Mouse (Mus musculus): ENCODE data around the gene Chpt1.
"Not testable (repeated sequence)": the region's sequence is repeated elsewhere in the genome, so short reads cannot be mapped to it uniquely, and the experiment has no call there.

Chpt1 gene

DNA sequence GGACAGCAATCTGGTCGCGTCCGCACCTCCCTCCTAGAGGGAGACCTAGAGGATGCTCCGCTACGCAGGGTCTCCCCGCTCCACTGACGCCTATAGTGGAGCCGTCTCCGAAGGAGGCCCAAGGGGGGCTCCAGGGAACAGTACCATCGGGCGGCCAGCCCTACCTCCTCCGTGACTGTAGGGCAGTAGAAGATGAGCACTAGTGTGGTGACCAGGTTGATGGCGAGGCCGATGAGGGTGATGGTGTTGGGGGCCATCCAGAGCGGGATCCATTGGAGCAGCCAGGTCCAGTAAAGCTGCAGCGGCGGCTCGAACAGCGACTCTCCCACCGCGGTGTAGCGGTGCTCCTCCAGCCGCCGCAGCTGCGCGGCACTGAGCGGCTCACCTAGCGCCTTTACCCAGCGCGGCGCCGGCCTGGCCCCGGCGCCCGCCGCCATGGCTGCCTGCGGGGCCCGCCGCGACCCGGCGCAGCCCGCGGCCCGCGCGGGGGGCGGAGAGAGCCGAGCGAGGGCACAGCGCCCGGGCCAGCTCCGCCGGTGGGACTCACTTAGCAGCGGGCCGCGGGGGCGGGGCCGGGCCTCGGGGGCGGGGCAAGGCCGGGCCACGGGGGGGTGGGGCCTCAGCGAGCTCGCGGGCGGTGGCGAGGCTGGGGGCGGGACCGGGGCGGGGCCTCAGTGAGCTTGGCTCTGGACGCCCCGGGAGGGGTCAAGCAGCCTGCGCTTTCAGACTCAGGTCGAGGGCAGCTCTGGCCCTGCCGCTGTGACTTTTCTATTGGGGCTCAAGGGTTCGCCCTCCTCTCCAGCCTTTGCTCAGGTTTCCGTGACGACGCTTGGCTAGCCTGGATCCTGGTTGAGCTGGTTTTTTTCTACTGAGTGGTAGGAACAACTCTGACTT is at the start of gene Chpt1:
Gene Chpt1 (minus strand): TSS at position 653 of the 894 bp plus-strand sequence.
- CTCF ChIA-PET: no interaction called here

DNA sequence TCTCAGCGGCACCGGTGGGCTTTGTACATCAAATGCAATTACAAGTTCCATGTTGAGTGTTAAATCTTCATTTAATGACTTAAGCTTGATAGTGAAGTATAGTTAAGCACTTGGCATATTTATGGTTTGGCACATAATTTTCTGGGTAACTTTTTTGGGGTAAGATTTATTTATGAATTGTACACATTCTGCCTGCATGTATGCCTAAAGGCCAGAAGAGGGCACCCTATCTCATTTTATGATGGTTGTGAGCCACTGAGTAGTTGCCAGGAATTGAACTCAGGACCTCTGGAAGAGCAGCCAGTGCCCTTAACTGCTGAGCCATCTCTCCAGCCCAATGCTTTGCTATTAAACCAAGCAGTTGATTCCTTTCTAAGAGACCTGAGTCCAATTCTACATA is 48.9 kb upstream of the Chpt1 start:
- CTCF ChIA-PET: interaction anchor here (0.5 kb wide), 1 partner anchor 177 kb away, joined by 3 read pairs; no protein-coding TSS in a partner anchor

DNA sequence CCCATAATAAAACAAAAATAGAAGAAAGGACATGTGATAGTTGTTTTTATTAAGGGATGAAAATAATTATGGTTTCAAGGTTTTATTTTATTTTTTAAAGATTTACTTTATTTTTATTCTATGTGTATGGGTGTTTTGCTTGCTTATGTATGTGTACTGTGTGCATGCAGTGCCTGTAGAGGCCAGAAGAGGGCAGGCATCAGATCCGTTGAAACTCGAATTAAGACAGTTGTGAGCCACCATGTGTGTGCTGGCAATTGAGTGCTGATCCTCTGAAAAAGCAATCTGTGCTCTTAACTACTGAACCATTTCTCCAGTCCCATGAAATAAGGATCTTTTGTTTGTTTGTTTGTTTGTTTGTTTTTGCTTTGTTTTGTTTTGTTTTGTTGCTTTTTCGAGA is 46.4 kb upstream of the Chpt1 start:
- CTCF ChIA-PET: no interaction called here

DNA sequence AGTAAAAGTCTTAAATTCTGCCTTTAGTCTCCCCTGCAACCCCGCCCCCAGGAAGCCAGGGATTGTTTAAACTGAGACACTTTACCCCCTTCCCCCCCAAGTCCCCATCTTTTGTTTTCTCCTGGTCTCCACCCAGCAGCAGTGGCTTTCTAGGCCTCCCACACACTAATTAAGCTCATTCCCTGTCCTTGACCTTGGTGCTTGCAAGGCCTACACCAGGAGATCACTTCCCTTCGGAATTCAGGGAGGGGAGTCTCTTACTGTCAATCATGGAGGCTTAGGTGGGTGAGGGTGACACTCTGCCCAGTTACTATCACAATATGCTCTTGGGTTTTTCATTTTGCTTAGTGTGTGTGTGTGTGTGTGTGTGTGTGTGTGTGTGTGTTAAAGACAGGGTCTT is 43.8 kb upstream of the Chpt1 start:
- CTCF ChIA-PET: no interaction called here

DNA sequence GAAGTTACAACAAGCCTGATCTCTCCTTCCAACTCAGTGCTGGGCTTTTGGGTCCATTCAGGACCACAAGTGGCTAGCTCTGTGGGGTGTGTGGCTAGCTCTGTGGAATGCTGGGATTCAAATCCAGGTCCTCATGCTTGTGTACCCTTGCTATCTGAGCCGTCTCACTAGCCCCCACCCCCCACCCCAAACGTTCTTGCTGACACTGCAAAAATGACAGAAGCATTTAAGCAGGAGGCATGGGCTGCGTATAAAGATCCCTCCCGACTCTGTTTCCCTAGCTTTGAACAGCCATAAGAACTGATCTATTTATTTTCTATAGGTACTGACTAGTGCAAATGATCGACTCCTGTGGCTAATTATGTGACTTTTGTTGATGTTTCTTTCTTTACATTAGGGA is 26.8 kb upstream of the Chpt1 start:
- CTCF ChIA-PET: no interaction called here

DNA sequence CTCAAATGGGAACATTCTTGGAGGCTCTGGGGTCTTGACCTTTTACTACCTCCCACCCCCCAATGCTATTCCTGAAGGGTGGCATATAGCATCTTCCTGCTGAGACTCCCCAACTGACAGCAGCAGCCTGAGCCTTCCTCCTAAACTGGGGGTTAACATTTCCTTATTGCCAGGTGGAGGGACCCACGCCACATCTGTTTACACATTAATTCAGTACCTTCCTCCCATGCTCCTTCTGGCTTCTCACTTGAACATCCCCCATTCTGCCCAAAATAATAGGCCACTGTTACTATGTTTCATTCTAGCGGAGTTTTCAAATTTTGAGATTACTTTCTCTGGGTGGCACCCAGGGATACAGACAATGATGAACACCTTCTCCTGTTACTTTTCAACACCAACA is 20.1 kb upstream of the Chpt1 start:
- CTCF ChIA-PET: no interaction called here

DNA sequence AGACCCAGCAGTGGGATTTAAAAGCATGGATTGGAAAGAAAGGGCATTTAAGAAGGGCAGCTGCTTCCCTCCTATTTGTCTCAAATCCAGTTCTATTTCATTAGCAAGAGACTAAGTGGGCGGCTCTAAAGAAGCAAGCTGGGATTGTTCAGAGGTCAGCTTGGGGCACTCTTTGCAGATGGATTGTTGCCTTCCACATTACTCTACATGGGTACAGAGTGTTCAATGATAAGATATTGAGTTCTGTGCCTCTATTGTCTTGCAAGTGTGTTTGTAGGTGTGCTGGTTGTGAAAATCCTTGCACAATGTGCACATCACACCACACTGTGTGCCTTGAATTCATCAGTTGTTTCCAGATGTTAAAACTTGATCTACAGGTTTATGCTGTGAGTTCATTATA is 19.3 kb upstream of the Chpt1 start:
- CTCF ChIA-PET: no interaction called here

DNA sequence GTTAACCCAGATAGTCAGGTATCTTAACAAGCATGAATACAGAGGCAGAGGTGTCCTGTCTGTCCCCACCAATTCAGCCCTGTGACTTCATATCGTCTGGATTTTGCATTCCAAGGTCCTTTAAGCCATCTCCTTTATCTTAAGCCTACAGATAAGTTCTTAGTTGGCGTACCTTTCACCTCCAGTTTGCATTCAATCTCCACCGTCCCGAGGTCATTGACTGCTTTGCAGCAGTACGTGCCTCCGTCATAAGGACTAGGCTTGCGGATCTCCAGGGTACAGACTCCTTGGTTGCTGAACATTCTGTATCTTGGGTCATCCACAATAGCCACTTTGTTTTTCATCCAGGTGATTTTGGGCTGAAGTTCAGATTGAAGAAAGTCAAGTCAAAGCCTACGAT is 18.9 kb upstream of the Chpt1 start:
- CTCF ChIA-PET: no interaction called here

DNA sequence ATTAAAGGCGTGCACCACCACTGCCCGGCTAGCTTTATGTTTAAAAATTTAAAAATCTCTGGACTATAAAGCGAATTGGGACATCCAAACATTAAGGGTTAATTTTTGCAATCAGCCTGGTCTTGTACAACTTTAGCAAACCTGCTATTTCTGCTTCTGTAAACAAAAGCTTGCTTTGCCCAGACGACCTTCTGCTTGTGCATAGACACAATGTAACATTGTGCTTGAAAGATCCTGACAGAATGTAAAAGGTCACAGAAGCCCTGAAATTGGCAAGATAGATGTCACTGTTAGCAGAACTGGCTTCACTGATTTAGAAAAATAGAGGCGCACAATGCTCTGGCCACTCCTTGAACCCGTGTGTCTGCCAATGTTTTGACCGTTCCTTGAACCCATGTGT is 11.2 kb upstream of the Chpt1 start:
- CTCF ChIA-PET: not testable (repeated sequence)

DNA sequence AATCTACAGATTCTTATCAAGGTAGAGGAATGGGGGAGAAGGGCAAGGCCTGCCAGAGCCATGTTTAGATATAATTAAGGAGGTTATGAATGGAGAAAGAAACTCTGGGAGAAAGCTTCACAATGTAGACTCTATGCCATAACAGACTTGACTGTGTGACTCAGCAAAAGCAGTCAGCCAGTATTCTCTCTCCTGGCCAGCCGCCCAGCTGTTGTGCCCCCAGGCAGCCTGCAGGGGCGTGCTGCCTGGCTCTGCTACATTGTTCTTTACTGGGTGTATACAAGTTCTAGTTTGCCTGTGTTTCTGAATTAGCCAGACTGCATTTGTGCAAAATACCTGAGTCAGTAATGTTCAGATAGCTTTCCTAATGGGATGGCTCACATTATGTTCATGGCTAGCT is 10.6 kb upstream of the Chpt1 start:
- CTCF ChIA-PET: no interaction called here

DNA sequence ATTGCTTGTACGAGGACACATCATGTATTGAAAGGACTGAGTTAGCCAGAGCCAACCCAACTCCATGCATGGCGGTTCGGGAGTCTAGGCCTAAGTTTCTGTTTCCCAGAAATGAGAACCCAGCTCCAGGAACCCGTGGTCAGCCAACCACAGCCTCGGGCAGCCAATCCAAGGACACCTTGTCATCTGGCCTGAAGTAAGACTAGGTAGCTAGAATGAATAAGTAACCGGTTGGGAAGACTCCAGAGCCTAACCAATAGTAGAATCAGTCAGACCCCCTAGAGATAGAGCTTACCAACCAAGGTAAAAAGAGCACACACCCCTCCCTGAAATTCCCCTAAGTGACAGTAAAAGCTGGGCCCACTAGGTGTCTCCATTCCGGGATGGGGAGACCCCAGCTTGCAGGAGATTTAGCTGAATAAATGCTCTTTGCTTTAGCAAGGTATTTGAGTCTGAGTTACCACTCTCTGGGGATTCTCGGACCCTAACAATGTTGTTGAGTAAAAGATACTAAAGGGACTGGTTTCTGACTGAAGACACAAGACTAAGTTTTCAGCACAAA is 9.8 kb upstream of the Chpt1 start:
- CTCF ChIA-PET: interaction anchor here (0.6 kb wide), 1 partner anchor 19 kb away, joined by 3 read pairs; no protein-coding TSS in a partner anchor

DNA sequence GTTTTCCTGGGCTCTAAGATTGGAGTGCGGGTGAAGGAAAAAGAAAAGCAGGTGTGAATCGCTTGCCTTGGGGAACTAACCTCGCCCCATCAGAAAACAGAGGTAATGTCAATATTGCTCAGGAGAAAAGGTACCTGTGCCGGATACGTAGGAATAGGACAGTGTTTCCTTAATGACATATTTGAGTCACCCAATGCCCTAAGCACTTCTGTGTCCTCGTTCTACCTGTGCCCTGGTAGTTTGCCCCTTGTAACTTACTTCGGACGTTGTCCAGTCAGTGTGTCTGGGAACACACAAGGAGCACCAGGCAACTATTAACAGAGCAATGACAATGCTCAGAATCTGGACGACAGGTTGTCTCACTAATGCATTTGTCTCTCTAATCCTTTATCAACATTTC is 7.5 kb upstream of the Chpt1 start:
- CTCF ChIA-PET: no interaction called here

DNA sequence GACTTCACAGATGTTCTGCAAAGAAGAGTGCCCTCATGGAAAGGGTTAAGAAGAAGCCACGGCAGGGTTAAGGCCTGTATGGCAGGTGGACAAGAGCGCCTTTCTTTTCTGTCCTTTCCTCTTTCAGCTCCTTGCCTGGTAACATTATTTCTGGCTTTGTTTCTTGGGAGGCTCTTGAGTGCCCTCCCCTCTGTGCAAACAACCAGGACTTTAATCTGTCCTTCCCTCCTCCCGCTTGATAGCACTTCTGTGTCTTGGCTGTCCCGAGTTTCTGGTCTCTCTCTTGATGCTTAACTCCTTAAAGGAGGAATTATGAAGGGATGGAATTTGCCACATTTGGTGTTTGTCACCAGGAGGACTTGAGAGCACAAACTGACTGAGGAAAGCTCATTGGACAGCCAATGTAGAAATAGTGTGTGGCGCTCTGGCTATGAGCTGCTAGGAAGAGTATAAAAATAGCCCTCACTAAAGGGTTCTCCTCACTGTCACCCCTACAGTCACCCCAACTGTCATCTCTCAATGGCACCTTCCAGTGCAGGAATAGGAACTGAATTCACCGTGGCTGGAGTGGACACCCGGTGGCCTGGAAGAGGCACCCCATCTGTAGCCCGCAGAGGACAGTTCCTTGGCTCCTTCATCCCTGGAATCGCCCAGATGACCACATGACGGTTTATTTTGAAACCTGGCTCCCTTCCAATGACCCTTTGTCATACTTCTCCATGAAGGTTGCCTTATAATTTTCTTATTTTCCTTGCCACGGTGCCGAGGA is 6.8 kb upstream of the Chpt1 start:
- CTCF ChIA-PET: no interaction called here

DNA sequence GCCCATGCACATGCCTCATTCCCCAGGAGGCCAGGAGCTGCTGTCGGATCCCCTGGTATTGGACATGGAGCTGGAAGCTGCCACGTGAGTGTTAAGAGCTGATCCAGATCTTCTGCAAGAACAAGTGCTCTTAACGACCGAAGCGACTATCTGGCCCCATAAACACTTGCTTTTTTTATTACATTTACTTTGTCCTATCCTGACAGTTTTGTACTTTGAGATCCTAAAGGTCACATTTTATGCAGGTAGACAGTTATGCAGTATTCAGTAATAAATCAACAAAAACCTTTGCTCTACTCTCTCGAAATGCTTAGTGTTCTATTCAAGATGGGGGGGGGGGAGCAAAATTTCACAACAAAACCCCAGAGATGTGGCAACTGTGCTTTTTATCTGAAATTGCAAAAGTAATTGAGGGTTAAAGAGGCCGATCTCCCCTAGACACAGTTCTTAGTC is 3.8 kb upstream of the Chpt1 start:
- CTCF ChIA-PET: no interaction called here

DNA sequence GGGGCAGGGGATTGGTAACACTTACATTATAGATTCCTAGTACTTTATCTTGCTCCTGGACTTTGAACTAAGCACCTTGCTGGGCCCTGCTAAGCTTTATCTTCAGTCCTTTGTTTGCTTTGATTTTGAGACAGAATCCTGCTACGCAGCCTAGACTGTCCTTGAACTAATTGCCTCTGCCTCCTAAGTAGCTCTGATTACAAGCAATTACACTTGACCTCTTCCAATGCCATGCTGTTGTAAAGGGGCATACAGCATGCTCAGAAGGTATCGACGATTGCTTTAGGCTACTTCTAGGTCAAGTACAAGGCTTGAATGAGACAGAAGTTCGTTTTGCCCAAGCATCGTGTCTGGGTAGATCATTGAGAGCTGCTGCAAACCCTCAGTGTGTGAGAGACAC is 1.4 kb upstream of the Chpt1 start:
- CTCF ChIA-PET: interaction anchor here (0.5 kb wide), 1 partner anchor 125 kb away, joined by 3 read pairs; no protein-coding TSS in a partner anchor

DNA sequence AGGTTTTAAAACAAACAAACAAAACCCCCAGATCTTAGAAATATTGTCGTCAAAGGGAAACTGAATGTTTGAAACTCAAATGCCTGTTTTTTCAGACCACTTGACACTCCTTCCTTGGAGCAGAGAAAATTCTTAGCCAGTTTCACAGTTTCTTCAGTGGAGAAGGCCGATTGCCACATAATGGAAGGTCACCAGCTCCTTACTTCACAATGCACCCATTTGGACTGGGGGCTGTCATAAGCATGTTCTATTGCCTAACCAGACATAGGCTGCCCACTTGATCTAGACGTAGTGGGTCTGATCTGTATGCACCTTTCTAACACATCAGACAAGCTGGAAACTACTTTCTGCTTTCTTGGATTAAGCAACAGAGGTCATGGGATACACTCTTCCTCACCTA is 608 bp upstream of the Chpt1 start:
- CTCF ChIA-PET: interaction anchor here (0.5 kb wide), 1 partner anchor 124 kb away, joined by 3 read pairs; no protein-coding TSS in a partner anchor

DNA sequence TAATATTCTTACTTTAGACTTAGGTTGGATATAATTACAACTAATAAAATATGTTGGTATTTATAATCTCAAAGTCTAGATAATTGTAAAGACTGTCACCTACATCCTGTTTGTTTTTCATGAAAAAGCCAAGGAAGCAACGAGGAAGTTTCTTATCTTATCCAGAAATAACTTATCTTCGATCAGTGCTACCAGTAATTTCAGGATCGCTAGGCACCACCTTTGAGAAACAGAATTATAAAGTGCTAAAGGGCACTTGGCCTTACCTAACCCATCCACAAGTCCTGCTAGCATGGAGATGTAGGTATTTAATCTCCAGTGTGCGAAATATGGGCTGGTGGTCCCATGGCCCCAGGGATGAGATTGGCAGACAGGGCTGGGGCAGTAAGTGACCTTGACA is 954 bp downstream of the Chpt1 start:
- CTCF ChIA-PET: no interaction called here

DNA sequence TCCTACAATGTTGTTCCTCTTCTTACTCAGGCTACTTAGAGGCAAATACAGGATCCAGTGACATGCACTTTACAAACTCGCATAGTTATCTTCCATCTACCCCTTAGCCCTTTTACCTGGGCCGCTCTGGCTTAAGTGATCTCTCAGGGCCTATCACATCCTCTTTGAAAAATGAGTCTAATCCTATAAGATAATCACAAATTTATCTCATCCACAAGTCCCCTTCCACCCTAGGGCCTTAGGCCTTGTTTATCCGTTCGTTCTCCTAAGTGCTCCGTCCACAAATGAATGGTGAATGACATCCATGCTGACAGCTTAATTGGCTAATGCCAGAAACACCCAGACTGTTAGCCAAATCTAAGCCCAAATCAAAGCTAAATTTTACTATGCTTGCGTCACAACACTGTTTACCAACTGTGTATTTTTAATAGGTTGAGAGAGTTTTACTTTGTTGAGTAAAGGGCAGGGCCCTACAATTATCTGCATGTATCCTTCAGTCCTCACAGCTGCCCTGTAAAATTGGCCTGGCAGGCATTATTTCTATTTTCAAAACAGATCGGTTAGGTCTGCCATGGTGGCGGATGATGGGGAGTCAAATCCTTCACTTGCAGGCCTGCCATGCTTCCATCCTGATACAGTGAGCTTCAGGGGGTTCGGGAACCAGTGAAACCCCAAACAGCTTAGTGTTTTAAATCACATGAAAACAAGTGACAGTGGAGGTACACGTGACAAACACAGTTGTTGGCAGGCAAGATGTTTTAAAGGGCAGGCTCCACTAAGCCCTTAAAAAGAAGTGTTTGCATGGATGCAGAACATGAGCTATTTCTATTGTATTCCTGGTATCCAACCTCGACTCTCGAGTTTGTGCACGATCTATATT is 1.7 kb downstream of the Chpt1 start:
- CTCF ChIA-PET: interaction anchor here (0.6 to 0.7 kb wide), 2 partner anchors 8 to 712 kb away, joined by 3 read pairs; no protein-coding TSS in a partner anchor

DNA sequence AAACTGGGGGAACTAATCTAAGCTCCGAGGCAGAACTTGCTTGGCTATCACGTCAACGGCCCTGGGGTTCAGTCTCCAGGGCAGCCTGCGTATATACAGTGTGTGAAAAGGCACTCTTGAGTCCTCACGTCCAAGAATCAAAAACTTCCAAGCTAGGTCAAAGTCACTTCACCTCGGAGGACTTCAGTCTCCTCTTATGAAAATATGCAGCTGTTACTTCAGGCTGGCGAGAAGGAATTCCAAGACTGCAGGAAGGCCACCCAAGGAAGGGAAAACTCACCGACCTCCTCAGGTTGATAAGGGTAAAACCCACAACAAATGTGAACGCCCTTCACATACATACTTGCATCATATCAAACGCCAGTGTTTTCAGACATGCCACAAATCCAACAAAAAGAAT is 2.5 kb downstream of the Chpt1 start:
- CTCF ChIA-PET: interaction anchor here (0.6 kb wide), 1 partner anchor 712 kb away, joined by 3 read pairs; no protein-coding TSS in a partner anchor

DNA sequence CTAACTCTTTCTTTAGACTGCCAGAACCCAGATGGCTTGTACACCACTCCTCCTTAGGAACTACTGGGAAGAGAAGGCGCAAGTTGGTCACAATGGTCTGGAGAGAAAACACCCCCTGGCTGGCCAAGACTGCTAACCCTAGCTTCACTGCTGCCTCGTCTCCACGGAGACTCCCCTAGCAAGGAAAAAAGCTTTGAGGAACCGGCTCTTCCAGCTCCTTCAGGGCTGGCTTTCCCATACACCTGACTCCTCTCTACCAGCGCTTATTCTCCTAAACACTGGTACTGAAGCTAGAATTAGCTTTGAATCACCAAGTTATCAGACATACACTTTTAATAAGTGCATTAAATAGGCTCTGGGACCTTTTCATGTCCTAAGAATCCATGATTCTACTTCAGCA is 3.9 kb downstream of the Chpt1 start:
- CTCF ChIA-PET: no interaction called here

DNA sequence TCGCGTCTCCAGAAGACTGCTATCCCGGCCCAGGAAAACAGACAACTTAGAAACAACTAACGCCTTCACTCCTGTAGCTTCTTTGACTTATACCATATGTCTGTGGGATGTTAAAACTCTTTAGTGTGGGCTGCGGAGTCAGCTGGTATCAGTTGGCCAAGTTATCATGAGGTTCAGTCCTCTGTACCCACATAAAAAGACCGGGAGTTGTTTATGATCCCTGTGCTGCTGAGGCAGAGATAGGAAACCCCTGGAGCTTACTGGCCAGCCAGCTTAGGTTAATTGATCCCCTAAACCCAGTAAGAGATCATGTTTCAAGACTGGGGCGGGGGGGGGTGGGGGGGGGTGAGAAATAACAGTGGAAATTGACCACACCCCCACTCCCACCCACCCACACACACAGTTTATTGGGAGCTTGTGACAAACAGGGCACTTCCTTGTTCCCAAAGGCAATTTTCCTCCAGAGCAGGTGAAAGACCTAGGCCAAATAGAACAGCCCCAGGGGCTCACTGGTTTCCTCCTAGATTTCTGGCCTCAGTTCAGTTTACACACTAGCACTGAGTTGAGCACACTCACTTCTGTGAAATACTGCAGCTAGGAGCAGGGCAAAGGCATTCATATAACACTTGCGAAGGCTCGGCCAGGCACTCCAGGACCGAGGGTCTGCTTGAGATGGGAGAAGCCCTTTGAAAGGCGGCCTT is 6.9 kb downstream of the Chpt1 start:
- CTCF ChIA-PET: no interaction called here
